Mouse (Mus musculus) bone marrow macrophage, adult 2 months (primary cell): Measurements from ENCODE around the gene Olfr678. TPM values are rescaled to one million over a fixed set of nuclear protein-coding genes. Genes with fewer than 3 reads are reported as not detected.
"Not testable (repeated sequence)": the region's sequence is repeated elsewhere in the genome, so short reads cannot be mapped to it uniquely, and the experiment has no call there.

Experiments
- H3K27ac ChIP-seq: 2 replicates; pipeline ENCODE4 v1.5.1; 2012; ENCODE audit warnings: low read depth, low read length; ENCODE audit not compliant: insufficient read depth
- H3K4me1 ChIP-seq: 2 replicates; pipeline ENCODE4 v1.6.1; 2012; ENCODE audit warnings: low read length; ENCODE audit not compliant: control insufficient read depth, insufficient read depth
- H3K4me3 ChIP-seq: 2 replicates; pipeline ENCODE4 v1.5.1; 2012; ENCODE audit warnings: mild to moderate bottlenecking, low read length, moderate library complexity; ENCODE audit not compliant: insufficient read depth
- CTCF ChIP-seq: IDR thresholded peaks from 2 replicates; pipeline ENCODE4 v1.5.1; 2012; ENCODE audit warnings: low read depth, mild to moderate bottlenecking, low read length, moderate library complexity
- POLR2A ChIP-seq: IDR thresholded peaks from 2 replicates; pipeline ENCODE4 v1.6.1; 2012; ENCODE audit warnings: mild to moderate bottlenecking, low read depth, low read length, borderline replicate concordance
- polyA plus RNA-seq: library from polyadenylated mRNA; stranded (reverse); fragments of >200 nt; gene quantifications from 2 replicates; pipeline ENCODE4 v1.2.4, GENCODE M21; 2012; ENCODE audit not compliant: missing spikeins, insufficient read depth, insufficient read length

Olfr678 gene
- not detected in 2 replicates for polyA plus RNA-seq

- TF ChIP-seq CTCF = no peak
- TF ChIP-seq POLR2A = no peak
- H3K27ac ChIP-seq = no peak within 1 kb of the TSS
- H3K4me1 ChIP-seq = no peaks in the 10 kb centered on the region
- H3K4me3 ChIP-seq = no peak within 1 kb of the TSS
These were observed at the start of gene Olfr678 for GRCm38 (mm10) chr7:105064175-105064574. Olfr678 (plus strand) TSS chr7:105064475.

- Histone ChIP-seq H3K4me1 (no peaks in the 10 kb centered on the region), H3K4me3 (no peak overlapping the region), H3K27ac (no peak overlapping the region)
- TF ChIP-seq CTCF = no peak
- TF ChIP-seq POLR2A = no peak
These were observed 41.7 kb upstream of the Olfr678 start for GRCm38 (mm10) chr7:105022530-105022929.

GRCm38 (mm10) chr7:105028360-105028759, 35.9 kb upstream of the Olfr678 start, which contains the start of gene Olfr675:
Olfr675 (minus strand) TSS chr7:105028460.
- H3K27ac ChIP-seq = no peak within 1 kb of the TSS
- TF ChIP-seq CTCF (no peak), POLR2A (no peak)
- H3K4me1 ChIP-seq = no peaks in the 10 kb centered on the region
- no peak within 1 kb of the TSS for H3K4me3 ChIP-seq

GRCm38 (mm10) chr7:105032398-105032797, 31.9 kb upstream of the Olfr678 start, which contains the start of gene Olfr676:
Olfr676 (plus strand) TSS chr7:105032698.
- TF ChIP-seq CTCF (no peak), POLR2A (no peak)
- H3K4me1 ChIP-seq = no peaks in the 10 kb centered on the region

GRCm38 (mm10) chr7:105033836-105034235, 30.4 kb upstream of the Olfr678 start:
- H3K4me1 ChIP-seq, H3K4me3 ChIP-seq, H3K27ac ChIP-seq: not testable (repeated sequence)

More at GRCm38 (mm10) chr7:105032398-105032797, 31.9 kb upstream of the Olfr678 start, which contains the start of gene Olfr676:
- no peak within 1 kb of the TSS for H3K27ac ChIP-seq
- no peak within 1 kb of the TSS for H3K4me3 ChIP-seq

- no peak overlapping the region for H3K4me3 ChIP-seq
- TF ChIP-seq POLR2A (no peak), CTCF (no peak)
- H3K27ac ChIP-seq = no peak overlapping the region
- no peaks in the 10 kb centered on the region for H3K4me1 ChIP-seq
These were observed 5.3 kb upstream of the Olfr678 start for GRCm38 (mm10) chr7:105058951-105059350.

- H3K27ac ChIP-seq = no peak within 1 kb of the TSS
- H3K4me3 ChIP-seq = no peak within 1 kb of the TSS
- H3K4me1 ChIP-seq = no peaks in the 10 kb centered on the region
- TF ChIP-seq POLR2A (no peak), CTCF (no peak)
These were observed 16.6 kb downstream of the Olfr678 start, which contains the start of gene Olfr679 for GRCm38 (mm10) chr7:105080905-105081304. Olfr679 (plus strand) TSS chr7:105081205.

GRCm38 (mm10) chr7:105092717-105093116, 28.4 kb downstream of the Olfr678 start, which contains the start of gene Olfr680-ps1:
Olfr680-ps1 (minus strand) TSS chr7:105092817.
- not testable (repeated sequence) for H3K4me3 ChIP-seq, H3K27ac ChIP-seq, H3K4me1 ChIP-seq

GRCm38 (mm10) chr7:105116536-105116935, 52.3 kb downstream of the Olfr678 start, which contains the start of gene Olfr681:
Olfr681 (plus strand) TSS chr7:105116836.
- H3K4me3 ChIP-seq = no peak within 1 kb of the TSS
- TF ChIP-seq POLR2A = no peak
- no peak for TF ChIP-seq CTCF
- no peak within 1 kb of the TSS for H3K27ac ChIP-seq
- no peaks in the 10 kb centered on the region for H3K4me1 ChIP-seq

Other genes starting within 250 kb of the Olfr678 start
- gene Usp17lb, start 221.9 kb upstream of the Olfr678 start, polyA plus RNA-seq = not detected in 2 replicates
- gene Usp17la, start 207.5 kb upstream of the Olfr678 start, polyA plus RNA-seq = not detected in 2 replicates
- not detected in 2 replicates for gene Olfr665, start 186.4 kb upstream of the Olfr678 start, polyA plus RNA-seq
- gene Olfr666, start 168.5 kb upstream of the Olfr678 start, polyA plus RNA-seq = not detected in 2 replicates
- not detected in 2 replicates for gene Olfr667, start 143.0 kb upstream of the Olfr678 start, polyA plus RNA-seq
- not detected in 2 replicates for gene Olfr668, start 136.4 kb upstream of the Olfr678 start, polyA plus RNA-seq
- not detected in 2 replicates for gene Olfr669, start 130.2 kb upstream of the Olfr678 start, polyA plus RNA-seq
- gene Olfr670, start 101.9 kb upstream of the Olfr678 start, polyA plus RNA-seq = not detected in 2 replicates
- not detected in 2 replicates for gene Olfr671, start 85.3 kb upstream of the Olfr678 start, polyA plus RNA-seq
- gene Olfr672, start 62.4 kb upstream of the Olfr678 start, polyA plus RNA-seq = not detected in 2 replicates
- not detected in 2 replicates for gene Olfr675, start 36.0 kb upstream of the Olfr678 start, polyA plus RNA-seq
- not detected in 2 replicates for gene Olfr676, start 31.8 kb upstream of the Olfr678 start, polyA plus RNA-seq
- gene Olfr677, start 13.1 kb upstream of the Olfr678 start, polyA plus RNA-seq = not detected in 2 replicates
- gene Olfr679, start 16.7 kb downstream of the Olfr678 start, polyA plus RNA-seq = not detected in 2 replicates
- not detected in 2 replicates for gene Olfr680-ps1, start 28.3 kb downstream of the Olfr678 start, polyA plus RNA-seq
- gene Olfr681, start 52.4 kb downstream of the Olfr678 start, polyA plus RNA-seq = not detected in 2 replicates
- not detected in 2 replicates for gene Olfr683, start 82.5 kb downstream of the Olfr678 start, polyA plus RNA-seq
- not detected in 2 replicates for gene Olfr684, start 99.2 kb downstream of the Olfr678 start, polyA plus RNA-seq
- not detected in 2 replicates for gene Olfr685, start 121.5 kb downstream of the Olfr678 start, polyA plus RNA-seq
- gene Olfr686, start 143.0 kb downstream of the Olfr678 start, polyA plus RNA-seq = not detected in 2 replicates
- gene Olfr688, start 223.6 kb downstream of the Olfr678 start, polyA plus RNA-seq = not detected in 2 replicates
- gene Olfr689, start 246.7 kb downstream of the Olfr678 start, polyA plus RNA-seq = not detected in 2 replicates